Mouse (Mus musculus): Measurements from ENCODE around the gene Ldah. TPM values are rescaled to one million over a fixed set of nuclear protein-coding genes. Genes with fewer than 3 reads are reported as not detected.
A peak's percentile ranks its signal among the peaks of the same experiment; 100 is the strongest.

The Ldah gene
- polyA plus RNA-seq, 1 experiment, result 11.4 TPM

DNA sequence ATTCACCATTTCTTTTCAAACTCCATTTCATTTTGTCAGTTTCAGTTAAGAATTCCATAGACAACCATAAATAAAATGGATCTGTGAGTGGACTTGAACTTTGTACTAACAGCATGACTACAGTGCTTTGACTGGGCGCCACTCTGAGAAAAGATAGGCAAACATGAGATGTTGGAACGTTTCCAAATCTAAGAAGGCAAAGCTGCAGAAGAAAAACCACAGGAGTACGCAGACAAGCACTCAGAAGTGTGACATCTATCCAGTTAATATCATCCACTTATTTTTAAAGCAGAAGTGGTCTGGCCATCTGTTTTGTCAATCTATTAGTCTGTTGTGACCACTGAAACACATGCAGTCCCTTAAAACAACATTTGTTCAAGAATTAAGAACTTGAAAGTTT is 18.2 kb upstream of the Ldah start:
- Histone ChIP-seq H3K4me1 (ENCODE audit: control insufficient read depth, insufficient read depth, insufficient read length, low read length) (no peaks in the 10 kb centered on the region; the same call in 1 of the 2 replicates), H3K27me3 (ENCODE audit: control insufficient read depth, insufficient read depth, low read length) (no peaks in the 10 kb centered on the region), H3K27ac (ENCODE audit: insufficient read depth, low read depth, low read length) (no peak overlapping the region), H3K4me3 (ENCODE audit: low read depth, low read length) (no peak overlapping the region), H3K36me3 (ENCODE audit: control insufficient read depth, insufficient read depth, low read length) (no peaks in the 10 kb centered on the region)
- no peak for TF ChIP-seq CTCF (IDR thresholded peaks at IDR 0.05; ENCODE audit: extremely low read depth, insufficient read length, insufficient replicate concordance, low read depth, low read length)
- WGBS, result 16% methylated on average over 3 of the region's 3 CpGs

DNA sequence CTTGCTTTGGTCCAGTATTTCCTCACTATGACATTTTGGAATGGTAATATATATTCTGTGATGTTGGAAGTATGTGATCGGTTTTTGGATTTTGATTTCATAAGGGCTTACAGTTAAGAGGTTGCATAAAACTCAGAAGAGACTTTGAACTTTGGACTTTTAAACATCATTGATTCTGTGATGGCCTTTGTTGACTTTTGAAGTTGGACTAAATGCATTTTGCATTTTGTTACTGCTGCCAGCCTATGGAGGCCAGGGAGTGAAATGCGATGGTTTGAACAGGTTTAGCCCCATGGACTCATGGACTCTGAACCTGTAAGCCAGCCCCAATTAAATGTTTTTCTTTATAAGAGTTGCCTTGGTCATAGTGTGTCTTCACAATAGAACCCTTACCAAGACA is 2.2 kb upstream of the Ldah start:
- TF ChIP-seq POLR2A (IDR thresholded peaks at IDR 0.05; ENCODE audit: low read depth, low read length) (no peak), CTCF (IDR thresholded peaks at IDR 0.05; ENCODE audit: extremely low read depth, insufficient read length, insufficient replicate concordance, low read depth, low read length) (no peak)

DNA sequence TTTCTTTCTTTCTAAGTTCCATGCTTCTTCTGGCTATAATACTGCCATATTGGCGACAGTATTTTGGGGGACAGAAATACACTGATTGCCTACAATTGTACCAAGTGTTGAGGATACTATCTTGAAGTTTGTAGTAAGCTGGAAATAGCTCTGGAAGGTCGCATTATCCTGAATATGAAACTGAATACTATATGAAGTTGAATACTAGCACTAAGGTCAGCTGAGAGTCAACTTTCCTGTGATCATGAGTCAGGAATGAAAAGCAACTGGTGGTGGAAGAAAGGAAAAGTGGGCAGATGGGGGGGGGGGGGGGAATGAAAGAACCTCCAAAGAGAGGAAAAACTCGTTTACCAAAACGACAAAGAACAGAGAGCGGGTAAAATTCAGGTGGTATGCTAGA is 329 bp upstream of the Ldah start:
- Histone ChIP-seq H3K4me3 (ENCODE audit: low read depth, low read length) (peak overlapping the region; percentile 74), H3K27ac (ENCODE audit: insufficient read depth, low read depth, low read length) (no peak overlapping the region), H3K36me3 (ENCODE audit: control insufficient read depth, insufficient read depth, low read length) (no peaks in the 10 kb centered on the region), H3K27me3 (ENCODE audit: control insufficient read depth, insufficient read depth, low read length) (no peaks in the 10 kb centered on the region), H3K4me1 (ENCODE audit: control insufficient read depth, insufficient read depth, insufficient read length, low read length) (no peaks in the 10 kb centered on the region)
- WGBS, result 12% methylated on average over 5 of the region's 5 CpGs
- TF ChIP-seq POLR2A (IDR thresholded peaks at IDR 0.05; ENCODE audit: low read depth, low read length), result no peak

More for the DNA sequence above, 2.2 kb upstream of the Ldah start:
- H3K4me1 ChIP-seq (ENCODE audit: control insufficient read depth, insufficient read depth, insufficient read length, low read length), result no peaks in the 10 kb centered on the region
- H3K4me3 ChIP-seq (ENCODE audit: low read depth, low read length), result no peak overlapping the region
- 67% methylated on average over 2 of the region's 2 CpGs for WGBS
- H3K27me3 ChIP-seq (ENCODE audit: control insufficient read depth, insufficient read depth, low read length), result no peaks in the 10 kb centered on the region
- H3K27ac ChIP-seq (ENCODE audit: insufficient read depth, low read depth, low read length), result no peak overlapping the region
- H3K36me3 ChIP-seq (ENCODE audit: control insufficient read depth, insufficient read depth, low read length), result no peaks in the 10 kb centered on the region

DNA sequence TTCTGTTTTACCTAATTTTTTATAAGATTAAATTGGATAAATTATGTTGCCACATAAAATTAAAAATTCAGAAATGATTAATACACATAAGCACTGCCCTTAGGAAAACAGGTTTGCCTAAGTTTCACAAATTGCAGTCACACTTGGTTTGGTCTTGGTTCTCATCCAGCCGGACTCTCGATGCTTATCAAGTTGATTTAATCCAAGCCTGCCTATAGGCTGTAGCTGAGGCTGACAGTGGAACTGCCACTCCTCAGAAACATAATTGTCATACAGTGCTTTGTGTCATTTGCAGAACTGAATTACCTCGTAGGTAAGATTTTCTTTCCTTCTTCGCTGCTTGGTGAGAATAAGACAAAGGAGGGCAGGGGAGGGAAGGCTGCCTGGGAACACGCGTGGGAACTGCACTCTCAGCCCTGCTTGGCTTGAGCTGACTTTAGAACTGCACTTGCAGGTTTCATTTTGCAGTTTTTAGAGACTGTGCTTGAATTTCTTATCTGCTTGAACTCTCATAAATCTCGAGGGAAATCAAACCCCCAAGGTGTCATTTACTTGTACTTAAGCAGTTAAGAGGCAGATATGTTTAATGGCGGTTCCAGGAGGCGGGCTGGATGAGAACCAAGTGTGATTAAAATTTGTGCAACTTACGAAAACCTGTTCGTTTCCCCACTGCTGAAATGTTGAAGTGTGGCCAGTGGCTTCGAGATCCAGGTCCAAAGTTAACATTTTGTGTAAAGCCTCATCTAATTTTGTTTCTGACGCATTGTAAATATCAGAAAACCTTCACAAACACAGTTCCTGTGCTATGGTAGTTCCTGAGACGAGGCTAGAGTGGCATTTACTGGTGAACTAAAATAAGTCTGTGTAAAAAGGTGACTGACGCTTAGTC is 8.7 kb downstream of the Ldah start:
- H3K36me3 ChIP-seq (ENCODE audit: control insufficient read depth, insufficient read depth, low read length), result peaks cover 9% of the 10 kb centered on the region; the same call in 1 of the 2 replicates
- peak overlapping the region; percentile 39 for H3K27ac ChIP-seq (ENCODE audit: insufficient read depth, low read depth, low read length)
- TF ChIP-seq CTCF (IDR thresholded peaks at IDR 0.05; ENCODE audit: extremely low read depth, insufficient read length, insufficient replicate concordance, low read depth, low read length) (no peak), POLR2A (IDR thresholded peaks at IDR 0.05; ENCODE audit: low read depth, low read length) (no peak)
- peak overlapping the region; percentile 35 for H3K4me3 ChIP-seq (ENCODE audit: low read depth, low read length)
- 29% methylated on average over 15 of the region's 15 CpGs for WGBS
- no peaks in the 10 kb centered on the region for H3K27me3 ChIP-seq (ENCODE audit: control insufficient read depth, insufficient read depth, low read length)
- H3K4me1 ChIP-seq (ENCODE audit: control insufficient read depth, insufficient read depth, insufficient read length, low read length), result no peaks in the 10 kb centered on the region

- TF ChIP-seq CTCF (IDR thresholded peaks at IDR 0.05; ENCODE audit: extremely low read depth, insufficient read length, insufficient replicate concordance, low read depth, low read length) (no peak), POLR2A (IDR thresholded peaks at IDR 0.05; ENCODE audit: low read depth, low read length) (no peak)
- 75% methylated on average over 6 of the region's 6 CpGs for WGBS
- H3K36me3 ChIP-seq (ENCODE audit: control insufficient read depth, insufficient read depth, low read length), result peaks cover 30% of the 10 kb centered on the region
- no peak overlapping the region for H3K27ac ChIP-seq (ENCODE audit: insufficient read depth, low read depth, low read length)
- no peak overlapping the region for H3K4me3 ChIP-seq (ENCODE audit: low read depth, low read length)
- H3K4me1 ChIP-seq (ENCODE audit: control insufficient read depth, insufficient read depth, insufficient read length, low read length), result no peaks in the 10 kb centered on the region
- H3K27me3 ChIP-seq (ENCODE audit: control insufficient read depth, insufficient read depth, low read length), result no peaks in the 10 kb centered on the region
Measured at GRCm38 (mm10) chr12:8223036-8223435, 15.1 kb downstream of the Ldah start.

DNA sequence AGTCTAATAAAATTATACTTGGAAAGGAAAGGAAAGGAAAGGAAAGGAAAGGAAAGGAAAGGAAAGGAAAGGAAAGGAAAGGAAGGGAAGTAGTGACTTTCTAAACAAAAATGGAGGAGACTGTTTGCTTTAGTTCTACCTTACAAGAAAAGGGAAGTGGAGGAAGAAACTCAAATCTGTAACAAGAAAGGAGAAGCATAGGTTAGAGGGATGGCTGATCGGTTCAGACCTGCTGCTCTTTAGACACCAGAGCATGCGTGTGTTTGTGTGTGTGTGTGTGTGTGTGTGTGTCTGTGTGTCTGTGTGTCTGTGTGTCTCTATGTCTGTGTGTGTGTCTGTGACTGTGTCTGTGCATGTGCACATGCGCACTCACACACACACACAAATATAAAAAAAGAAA is 23.2 kb downstream of the Ldah start:
- H3K27me3 ChIP-seq (ENCODE audit: control insufficient read depth, insufficient read depth, low read length), result no peaks in the 10 kb centered on the region
- WGBS, result 91% methylated on average over 3 of the region's 3 CpGs
- H3K36me3 ChIP-seq (ENCODE audit: control insufficient read depth, insufficient read depth, low read length), result peaks cover 25% of the 10 kb centered on the region
- TF ChIP-seq CTCF (IDR thresholded peaks at IDR 0.05; ENCODE audit: extremely low read depth, insufficient read length, insufficient replicate concordance, low read depth, low read length), result no peak
- H3K27ac ChIP-seq (ENCODE audit: insufficient read depth, low read depth, low read length), result no peak overlapping the region
- no peaks in the 10 kb centered on the region for H3K4me1 ChIP-seq (ENCODE audit: control insufficient read depth, insufficient read depth, insufficient read length, low read length)
- H3K4me3 ChIP-seq (ENCODE audit: low read depth, low read length), result no peak overlapping the region

DNA sequence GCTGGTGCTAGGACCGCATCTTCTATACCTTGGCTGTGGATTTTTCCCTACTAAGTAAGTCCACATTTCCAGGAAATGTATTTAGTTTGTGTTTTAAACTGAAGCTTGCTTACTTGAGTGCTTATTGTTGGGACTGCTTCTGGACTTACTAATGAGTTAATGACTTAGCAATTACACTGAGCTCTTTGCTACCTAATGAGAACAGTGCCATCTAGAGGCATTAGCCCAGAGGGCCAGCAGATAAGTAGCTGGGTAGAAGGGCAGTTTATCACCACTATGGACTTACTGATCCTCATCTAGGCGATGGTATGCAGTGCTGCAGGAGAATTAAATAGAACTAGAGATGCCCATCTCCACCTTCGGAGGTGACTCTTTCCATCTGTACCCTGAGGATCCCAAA is 24.8 kb downstream of the Ldah start:
- H3K27me3 ChIP-seq (ENCODE audit: control insufficient read depth, insufficient read depth, low read length), result no peaks in the 10 kb centered on the region
- no peak overlapping the region for H3K27ac ChIP-seq (ENCODE audit: insufficient read depth, low read depth, low read length)
- WGBS, result 81% methylated on average over 3 of the region's 3 CpGs
- no peaks in the 10 kb centered on the region for H3K4me1 ChIP-seq (ENCODE audit: control insufficient read depth, insufficient read depth, insufficient read length, low read length)
- H3K36me3 ChIP-seq (ENCODE audit: control insufficient read depth, insufficient read depth, low read length), result peaks cover 21% of the 10 kb centered on the region
- H3K4me3 ChIP-seq (ENCODE audit: low read depth, low read length), result no peak overlapping the region
- TF ChIP-seq POLR2A (IDR thresholded peaks at IDR 0.05; ENCODE audit: low read depth, low read length), result no peak
- no peak for TF ChIP-seq CTCF (IDR thresholded peaks at IDR 0.05; ENCODE audit: extremely low read depth, insufficient read length, insufficient replicate concordance, low read depth, low read length)
